Mouse (Mus musculus): ENCODE results near the gene P4hb. TPM values are rescaled to one million over a fixed set of nuclear protein-coding genes. Genes with fewer than 3 reads are reported as not detected.

P4hb gene
- polyA plus RNA-seq, 1 experiment from 2014 or later = 492 TPM

DNA sequence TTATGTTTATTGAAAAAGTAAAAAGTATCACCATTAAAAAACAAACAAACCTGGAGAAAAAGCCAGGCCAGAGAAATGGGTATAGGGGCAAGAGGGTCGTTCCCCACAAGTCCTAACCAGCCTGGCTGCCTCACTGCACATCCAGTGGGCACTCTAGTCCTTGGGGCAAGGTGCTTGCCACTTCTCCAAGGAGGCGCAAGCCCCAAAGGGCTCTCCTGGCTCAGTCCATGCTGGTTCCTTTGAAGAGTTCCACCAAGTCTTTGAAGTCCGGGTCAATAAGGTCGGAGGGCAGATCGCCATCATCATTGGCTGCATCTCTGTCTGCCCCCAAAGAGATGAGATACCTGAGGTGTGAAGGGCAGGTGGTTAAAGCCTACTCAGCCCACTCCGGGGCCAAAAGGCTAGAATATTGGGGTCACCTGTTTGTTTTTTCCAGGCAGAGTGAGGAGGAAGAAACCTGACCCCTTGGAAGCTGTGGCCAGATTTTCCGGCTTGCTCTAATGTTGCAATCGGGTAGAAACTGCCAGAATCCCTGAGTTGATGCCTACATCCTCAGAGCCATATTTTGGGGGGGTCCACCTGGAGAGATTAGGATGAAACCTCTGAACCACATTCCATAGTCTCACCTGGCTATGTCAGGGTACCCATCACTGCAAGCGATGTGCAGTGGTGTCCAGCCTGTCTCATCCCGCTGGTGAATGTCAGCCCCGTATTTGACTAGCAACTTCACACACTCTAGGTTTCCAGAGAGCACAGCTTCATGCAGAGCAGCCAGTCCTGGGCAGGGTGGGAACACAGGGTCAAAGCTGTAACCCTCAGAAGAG lies 22.9 kb downstream of the P4hb start:
- Histone ChIP-seq H3K36me3 (ENCODE audit: control insufficient read depth, insufficient read depth, low read length) (no peaks in the 10 kb centered on the region), H3K27me3 (ENCODE audit: control insufficient read depth, insufficient read depth, low read length) (no peaks in the 10 kb centered on the region), H3K4me1 (ENCODE audit: control insufficient read depth, insufficient read depth, low read length) (peaks cover 16% of the 10 kb centered on the region), H3K4me2 (peak overlapping the region; percentile 90), H3K27ac (ENCODE audit: low read depth, low read length) (no peak overlapping the region), H3K9me3 (ENCODE audit: control insufficient read depth, low read length) (no peaks in the 10 kb centered on the region), H3K9ac (ENCODE audit: low read length) (peak overlapping the region; percentile 94), H3K4me3 (ENCODE audit: low read depth, low read length) (peak overlapping the region; percentile 98)
- ATAC-seq (ENCODE audit: low FRiP score) (0 out of 2 replicates have a peak, but pooled peaks have one; percentile 31), DNase-seq (ENCODE audit: low spot score, missing footprints) (no peak)
- WGBS = 78% methylated on average over 11 of the region's 11 CpGs

- H3K9ac ChIP-seq (ENCODE audit: low read length) = peak within 1 kb of the TSS; percentile 94
- H3K36me3 ChIP-seq (ENCODE audit: control insufficient read depth, insufficient read depth, low read length) = no peaks in the 10 kb centered on the region; the same call in none of the 2 replicates
- peaks cover 16% of the 10 kb centered on the region for H3K4me1 ChIP-seq (ENCODE audit: control insufficient read depth, insufficient read depth, low read length)
- ATAC-seq (ENCODE audit: low FRiP score) (peak; percentile 91), DNase-seq (ENCODE audit: low spot score, missing footprints) (peak; percentile 99)
- WGBS = 1% methylated on average over 84 of the region's 87 CpGs
- peak within 1 kb of the TSS; percentile 77 for H3K27ac ChIP-seq (ENCODE audit: low read depth, low read length)
- no peaks in the 10 kb centered on the region for H3K27me3 ChIP-seq (ENCODE audit: control insufficient read depth, insufficient read depth, low read length)
- no peaks in the 10 kb centered on the region for H3K9me3 ChIP-seq (ENCODE audit: control insufficient read depth, low read length)
- H3K4me3 ChIP-seq (ENCODE audit: low read depth, low read length) = peak within 1 kb of the TSS; percentile 98
- peak within 1 kb of the TSS; percentile 90 for H3K4me2 ChIP-seq
Measured at GRCm38 (mm10) chr11:120549168-120549945, 23.7 kb downstream of the P4hb start, which contains the start of gene Mcrip1. Gene Mcrip1, minus strand, starts transcription at chr11:120549727.

DNA sequence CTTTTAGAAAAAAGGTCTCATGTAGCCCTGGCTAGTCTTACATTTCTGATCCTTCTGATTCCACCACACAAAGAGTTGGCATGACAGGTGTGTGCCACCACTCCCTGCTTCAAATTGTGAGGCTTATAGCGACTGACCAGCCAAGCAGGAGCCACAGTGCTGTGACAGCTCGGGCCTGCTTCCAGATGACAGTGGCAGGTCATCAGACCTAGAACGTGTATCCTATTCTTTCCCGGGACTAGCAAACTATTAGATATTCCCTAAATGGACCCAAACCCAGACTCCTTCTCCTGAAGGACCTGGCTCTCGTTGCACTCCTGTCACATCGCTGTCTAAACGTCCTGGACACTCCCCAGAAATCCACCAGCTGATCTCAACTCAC lies 24.3 kb downstream of the P4hb start:
- no peaks in the 10 kb centered on the region for H3K9me3 ChIP-seq (ENCODE audit: control insufficient read depth, low read length)
- DNase-seq (ENCODE audit: low spot score, missing footprints) = peak; percentile 87
- peak overlapping the region; percentile 90 for H3K4me2 ChIP-seq
- H3K9ac ChIP-seq (ENCODE audit: low read length) = peak overlapping the region; percentile 94
- no peaks in the 10 kb centered on the region for H3K27me3 ChIP-seq (ENCODE audit: control insufficient read depth, insufficient read depth, low read length)
- peak overlapping the region; percentile 77 for H3K27ac ChIP-seq (ENCODE audit: low read depth, low read length)
- no peak for ATAC-seq (ENCODE audit: low FRiP score)
- H3K4me3 ChIP-seq (ENCODE audit: low read depth, low read length) = peak overlapping the region; percentile 98
- H3K4me1 ChIP-seq (ENCODE audit: control insufficient read depth, insufficient read depth, low read length) = peaks cover 16% of the 10 kb centered on the region
- H3K36me3 ChIP-seq (ENCODE audit: control insufficient read depth, insufficient read depth, low read length) = peaks cover 4% of the 10 kb centered on the region
- WGBS = 37% methylated on average over 7 of the region's 7 CpGs

DNA sequence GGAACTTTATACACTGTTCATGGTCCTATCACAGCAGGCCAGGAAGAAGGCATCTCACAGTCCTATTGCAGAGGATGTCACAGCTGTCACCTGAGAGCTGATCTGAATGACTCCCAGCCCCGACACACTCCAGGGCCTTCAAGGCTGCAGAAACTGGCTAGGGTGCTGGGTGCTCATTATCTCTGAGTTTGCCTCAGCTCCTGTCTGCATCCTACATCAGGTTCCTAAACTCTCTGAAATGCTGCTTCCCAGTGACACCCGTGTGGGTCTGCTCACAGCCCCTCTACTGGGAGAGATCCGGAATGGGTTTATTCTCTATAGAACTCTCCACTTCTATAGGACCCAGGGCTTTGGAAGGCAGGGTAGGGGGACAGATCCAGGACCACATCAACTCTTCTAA lies 24.8 kb downstream of the P4hb start:
- DNase-seq (ENCODE audit: low spot score, missing footprints) (no peak), ATAC-seq (ENCODE audit: low FRiP score) (no peak)
- peaks cover 6% of the 10 kb centered on the region for H3K36me3 ChIP-seq (ENCODE audit: control insufficient read depth, insufficient read depth, low read length)
- H3K4me1 ChIP-seq (ENCODE audit: control insufficient read depth, insufficient read depth, low read length) = peaks cover 16% of the 10 kb centered on the region
- H3K4me3 ChIP-seq (ENCODE audit: low read depth, low read length) = peak overlapping the region; percentile 98; the same call in 1 of the 2 replicates
- no peak overlapping the region for H3K27ac ChIP-seq (ENCODE audit: low read depth, low read length)
- H3K27me3 ChIP-seq (ENCODE audit: control insufficient read depth, insufficient read depth, low read length) = no peaks in the 10 kb centered on the region
- no peaks in the 10 kb centered on the region for H3K9me3 ChIP-seq (ENCODE audit: control insufficient read depth, low read length)
- peak overlapping the region; percentile 94 for H3K9ac ChIP-seq (ENCODE audit: low read length)
- WGBS = 81% methylated on average over 3 of the region's 3 CpGs
- H3K4me2 ChIP-seq = peak overlapping the region; percentile 90

DNA sequence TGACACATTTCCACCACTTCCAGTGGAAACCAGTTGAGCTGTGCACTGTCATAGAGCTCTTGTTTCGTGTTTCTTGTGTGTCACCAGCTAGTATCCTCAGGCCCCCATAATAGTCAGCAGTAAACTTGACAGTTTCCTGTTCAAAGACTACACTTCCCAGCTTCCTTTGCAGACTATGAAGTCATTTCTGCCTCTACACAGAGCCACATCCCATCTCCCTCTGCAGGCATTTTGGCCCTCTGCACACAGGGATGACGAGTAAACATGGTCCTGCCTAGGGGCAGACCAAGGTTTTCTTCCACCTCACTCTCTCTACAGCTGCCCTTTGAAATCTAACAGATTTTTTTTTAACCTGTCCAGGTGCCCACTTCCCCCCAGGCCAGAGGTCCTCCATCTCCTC lies 25.6 kb downstream of the P4hb start:
- H3K4me2 ChIP-seq = no peak overlapping the region

DNA sequence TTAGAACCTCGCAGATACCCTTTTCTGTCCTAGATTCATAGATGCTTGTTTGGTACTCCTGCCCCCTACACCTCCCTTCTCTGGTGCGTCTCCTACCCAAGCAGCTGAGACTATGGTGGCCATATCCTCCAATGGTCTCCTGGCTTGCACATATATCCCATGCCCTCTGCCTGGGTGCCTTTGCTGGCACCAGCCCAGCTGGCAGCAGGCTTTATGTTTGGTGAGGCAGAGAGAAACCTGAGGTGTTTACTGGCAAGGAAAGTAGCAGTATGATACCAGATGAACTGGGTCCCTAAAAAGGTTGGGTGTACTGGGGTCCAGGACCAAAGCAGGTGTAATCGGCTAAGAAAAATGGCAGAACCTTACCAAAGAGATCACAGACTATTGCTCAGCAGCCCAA lies 27.1 kb downstream of the P4hb start:
- Histone ChIP-seq H3K9ac (ENCODE audit: low read length) (no peak overlapping the region), H3K4me2 (no peak overlapping the region), H3K27ac (ENCODE audit: low read depth, low read length) (no peak overlapping the region), H3K4me1 (ENCODE audit: control insufficient read depth, insufficient read depth, low read length) (peaks cover 16% of the 10 kb centered on the region), H3K36me3 (ENCODE audit: control insufficient read depth, insufficient read depth, low read length) (peaks cover 12% of the 10 kb centered on the region), H3K4me3 (ENCODE audit: low read depth, low read length) (no peak overlapping the region), H3K9me3 (ENCODE audit: control insufficient read depth, low read length) (no peaks in the 10 kb centered on the region), H3K27me3 (ENCODE audit: control insufficient read depth, insufficient read depth, low read length) (no peaks in the 10 kb centered on the region)
- whole genome bisulfite sequencing = 88% methylated on average over 3 of the region's 3 CpGs
- DNase-seq (ENCODE audit: low spot score, missing footprints) = no peak
- ATAC-seq (ENCODE audit: low FRiP score) = no peak

More for the DNA sequence above, 25.6 kb downstream of the P4hb start:
- H3K36me3 ChIP-seq (ENCODE audit: control insufficient read depth, insufficient read depth, low read length) = peaks cover 10% of the 10 kb centered on the region
- H3K9ac ChIP-seq (ENCODE audit: low read length) = no peak overlapping the region
- no peaks in the 10 kb centered on the region for H3K9me3 ChIP-seq (ENCODE audit: control insufficient read depth, low read length)
- peaks cover 16% of the 10 kb centered on the region for H3K4me1 ChIP-seq (ENCODE audit: control insufficient read depth, insufficient read depth, low read length)
- no peak overlapping the region for H3K4me3 ChIP-seq (ENCODE audit: low read depth, low read length)
- H3K27me3 ChIP-seq (ENCODE audit: control insufficient read depth, insufficient read depth, low read length) = no peaks in the 10 kb centered on the region
- 70% methylated on average over 2 of the region's 2 CpGs for WGBS
- DNase-seq (ENCODE audit: low spot score, missing footprints) (no peak), ATAC-seq (ENCODE audit: low FRiP score) (no peak)
- no peak overlapping the region for H3K27ac ChIP-seq (ENCODE audit: low read depth, low read length)

GRCm38 (mm10) chr11:120542376-120542775 lies 30.7 kb downstream of the P4hb start:
- ATAC-seq (ENCODE audit: low FRiP score) (no peak), DNase-seq (ENCODE audit: low spot score, missing footprints) (no peak)
- no peak overlapping the region for H3K27ac ChIP-seq (ENCODE audit: low read depth, low read length)
- H3K36me3 ChIP-seq (ENCODE audit: control insufficient read depth, insufficient read depth, low read length) = peaks cover 12% of the 10 kb centered on the region
- no peak overlapping the region for H3K9ac ChIP-seq (ENCODE audit: low read length)
- no peaks in the 10 kb centered on the region for H3K9me3 ChIP-seq (ENCODE audit: control insufficient read depth, low read length)
- no peak overlapping the region for H3K4me2 ChIP-seq
- 86% methylated on average over 6 of the region's 6 CpGs for WGBS
- no peak overlapping the region for H3K4me3 ChIP-seq (ENCODE audit: low read depth, low read length)
- no peaks in the 10 kb centered on the region for H3K27me3 ChIP-seq (ENCODE audit: control insufficient read depth, insufficient read depth, low read length)
- peaks cover 14% of the 10 kb centered on the region for H3K4me1 ChIP-seq (ENCODE audit: control insufficient read depth, insufficient read depth, low read length)

DNA sequence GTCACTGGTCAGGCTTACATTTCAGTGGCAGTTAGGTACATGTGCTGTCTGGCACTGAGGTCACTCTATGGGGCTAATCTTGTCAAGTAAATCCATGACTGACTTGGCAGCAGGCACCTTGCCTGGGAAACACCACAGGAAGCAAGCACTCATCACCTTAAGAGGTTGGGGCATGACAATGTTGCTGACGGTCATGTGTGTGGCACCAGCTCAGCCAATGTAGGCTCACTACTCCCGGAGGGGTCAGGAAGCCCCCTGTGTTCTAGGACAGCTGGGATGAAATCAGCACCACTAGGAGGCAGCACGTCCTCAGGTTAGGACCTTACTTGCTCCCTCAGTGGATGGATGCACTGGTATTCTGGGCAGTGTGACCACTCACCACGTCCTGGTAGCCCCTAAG lies 31.1 kb downstream of the P4hb start:
- WGBS = 33% methylated on average over 4 of the region's 4 CpGs
- peaks cover 14% of the 10 kb centered on the region for H3K4me1 ChIP-seq (ENCODE audit: control insufficient read depth, insufficient read depth, low read length)
- no peak overlapping the region for H3K9ac ChIP-seq (ENCODE audit: low read length)
- DNase-seq (ENCODE audit: low spot score, missing footprints) (no peak), ATAC-seq (ENCODE audit: low FRiP score) (0 out of 2 replicates have a peak, but pooled peaks have one; percentile 33)
- no peak overlapping the region for H3K27ac ChIP-seq (ENCODE audit: low read depth, low read length)
- H3K27me3 ChIP-seq (ENCODE audit: control insufficient read depth, insufficient read depth, low read length) = no peaks in the 10 kb centered on the region
- H3K9me3 ChIP-seq (ENCODE audit: control insufficient read depth, low read length) = no peaks in the 10 kb centered on the region
- H3K36me3 ChIP-seq (ENCODE audit: control insufficient read depth, insufficient read depth, low read length) = peaks cover 12% of the 10 kb centered on the region
- H3K4me3 ChIP-seq (ENCODE audit: low read depth, low read length) = no peak overlapping the region
- H3K4me2 ChIP-seq = no peak overlapping the region
